Mouse (Mus musculus): Measurements from ENCODE around the gene Med10. TPM values are rescaled to one million over a fixed set of nuclear protein-coding genes. Genes with fewer than 3 reads are reported as not detected.

Med10 gene
- total and polyA plus RNA-seq, 3 experiments, result 119 to 151 TPM; not detected in 1

GRCm38 (mm10) chr13:69821169-69821822 is 19.1 kb downstream of the Med10 start:
- Histone ChIP-seq H3K79me2 (ENCODE audit: control insufficient read depth, insufficient read depth, low read length, poor library complexity) (no peaks in the 10 kb centered on the region), H3K9ac (ENCODE audit: control insufficient read depth, low read depth, low read length, poor library complexity, severe bottlenecking) (no peak overlapping the region), H3K27ac (ENCODE audit: control insufficient read depth, low read depth, low read length) (no peak overlapping the region), H3K9me3 (replicated peaks; ENCODE audit: insufficient read depth, low read length) (no peaks in the 10 kb centered on the region), H3K4me3 (ENCODE audit: control insufficient read depth in 1 of 2, insufficient read depth in 1 of 2, low read depth in 2 of 2, low read length in 2 of 2) (no peak overlapping the region), H3K36me3 (ENCODE audit: control insufficient read depth in 1 of 2, insufficient read depth in 2 of 2, low read length in 2 of 2) (peaks cover 0 to 4% of the 10 kb centered on the region in 2 experiments; a peak in 2 of 4 replicates), H3K27me3 (ENCODE audit: control insufficient read depth in 1 of 2, insufficient read depth in 2 of 2, low read length in 2 of 2) (no peaks in the 10 kb centered on the region), H3K4me1 (ENCODE audit: control insufficient read depth in 1 of 2, insufficient read depth in 2 of 2, low read length in 2 of 2) (peaks cover 0 to 5% of the 10 kb centered on the region in 2 experiments; a peak in 2 of 4 replicates)
- DNase-seq (ENCODE audit: low read depth, low spot score), result no peak
- TF ChIP-seq E2F4 (IDR thresholded peaks at IDR 0.05; ENCODE audit: borderline replicate concordance, low read depth, low read length) (no peak), ZC3H11A (IDR thresholded peaks at IDR 0.05; ENCODE audit: low read depth, low read length) (no peak), SIN3A (IDR thresholded peaks at IDR 0.05; ENCODE audit: low read length) (no peak), MAX (IDR thresholded peaks at IDR 0.05; ENCODE audit: low read length) (no peak), MAZ (IDR thresholded peaks at IDR 0.05; ENCODE audit: low read depth, low read length) (no peak), RCOR1 (IDR thresholded peaks at IDR 0.05; ENCODE audit: low read depth, low read length) (no peak), POLR2A (IDR thresholded peaks at IDR 0.05; ENCODE audit: control insufficient read depth in 1 of 2, insufficient read depth in 1 of 2, low read depth in 1 of 2, low read length in 2 of 2, poor library complexity in 1 of 2) (no peak), EP300 (IDR thresholded peaks at IDR 0.05; ENCODE audit: low read depth in 1 of 2, low read length in 2 of 2) (no peak), NELFE (IDR thresholded peaks at IDR 0.05; ENCODE audit: low read depth, low read length) (no peak), BHLHE40 (IDR thresholded peaks at IDR 0.05; ENCODE audit: borderline replicate concordance, low read depth, low read length) (no peak)

GRCm38 (mm10) chr13:69823920-69824637 is 21.9 kb downstream of the Med10 start:
- Histone ChIP-seq H3K36me3 (ENCODE audit: control insufficient read depth in 1 of 2, insufficient read depth in 2 of 2, low read length in 2 of 2) (no peaks in the 10 kb centered on the region), H3K27me3 (ENCODE audit: control insufficient read depth in 1 of 2, insufficient read depth in 2 of 2, low read length in 2 of 2) (no peaks in the 10 kb centered on the region), H3K9me3 (replicated peaks; ENCODE audit: insufficient read depth, low read length) (no peaks in the 10 kb centered on the region), H3K9ac (ENCODE audit: control insufficient read depth, low read depth, low read length, poor library complexity, severe bottlenecking) (no peak overlapping the region), H3K4me1 (ENCODE audit: control insufficient read depth in 1 of 2, insufficient read depth in 2 of 2, low read length in 2 of 2) (no peaks in the 10 kb centered on the region), H3K4me3 (ENCODE audit: control insufficient read depth in 1 of 2, insufficient read depth in 1 of 2, low read depth in 2 of 2, low read length in 2 of 2) (no peak overlapping the region), H3K79me2 (ENCODE audit: control insufficient read depth, insufficient read depth, low read length, poor library complexity) (no peaks in the 10 kb centered on the region), H3K27ac (ENCODE audit: control insufficient read depth, low read depth, low read length) (no peak overlapping the region)
- TF ChIP-seq UBTF (IDR thresholded peaks at IDR 0.05; ENCODE audit: borderline replicate concordance, insufficient read depth, low read depth, low read length), result no peak
- TF ChIP-seq NELFE (IDR thresholded peaks at IDR 0.05; ENCODE audit: low read depth, low read length), result no peak
- TF ChIP-seq USF2 (IDR thresholded peaks at IDR 0.05; ENCODE audit: borderline replicate concordance in 1 of 2, insufficient read depth in 1 of 2, low read depth in 1 of 2, low read length in 2 of 2), result no peak
- no peak for TF ChIP-seq MYB (IDR thresholded peaks at IDR 0.05; ENCODE audit: low read depth, low read length)
- TF ChIP-seq ETS1 (IDR thresholded peaks at IDR 0.05; ENCODE audit: low read depth, low read length), result no peak
- no peak for TF ChIP-seq MAFK (IDR thresholded peaks at IDR 0.05; ENCODE audit: borderline replicate concordance, low read depth, low read length)
- DNase-seq (ENCODE audit: low read depth, low spot score), result no peak

Data from MEL (cell line).